Mouse (Mus musculus) heart, embryonic 16.5 days (tissue): ENCODE measurements around the gene Oxsr1. TPM values are rescaled to one million over a fixed set of nuclear protein-coding genes. Genes with fewer than 3 reads are reported as not detected.

ENCODE experiments used
- ATAC-seq: fragments of 200-750 bp; cut with Nextera tagmentation; replicated peaks from 2 replicates; pipeline ENCODE4 v1.8.0; 2017; ENCODE audit warnings: moderate number of reproducible peaks; ENCODE audit not compliant: insufficient read depth, low FRiP score; ENCODE audit errors: extremely low read depth
- H3K27ac ChIP-seq: fragments of 300-500 bp; sonication (generic); 2 replicates; pipeline ENCODE4 v1.5.1; 2014; ENCODE audit warnings: mild to moderate bottlenecking, low read length, control low read depth, moderate library complexity
- H3K27me3 ChIP-seq: fragments of 300-500 bp; sonication (generic); 2 replicates; pipeline ENCODE4 v1.6.1; 2014; ENCODE audit warnings: low read length, mixed read lengths; ENCODE audit not compliant: control insufficient read depth, insufficient read depth
- H3K36me3 ChIP-seq: fragments of 300-500 bp; sonication (generic); 2 replicates; pipeline ENCODE4 v1.6.1; 2014; ENCODE audit not compliant: control insufficient read depth, insufficient read depth
- H3K4me1 ChIP-seq: fragments of 300-500 bp; sonication (generic); 2 replicates; pipeline ENCODE4 v1.6.1; 2014; ENCODE audit warnings: low read length, mixed read lengths; ENCODE audit not compliant: control insufficient read depth, insufficient read depth
- H3K4me2 ChIP-seq: fragments of 300-500 bp; sonication (generic); 2 replicates; pipeline ENCODE4 v1.6.1; 2014; ENCODE audit warnings: low read depth, mild to moderate bottlenecking, control low read depth, low read length
- H3K4me3 ChIP-seq: fragments of 300-500 bp; sonication (generic); 2 replicates; pipeline ENCODE4 v1.5.1; 2014; ENCODE audit warnings: mild to moderate bottlenecking, control low read depth, low read length
- H3K9ac ChIP-seq: fragments of 300-500 bp; sonication (generic); 2 replicates; pipeline ENCODE4 v1.6.1; 2014; ENCODE audit warnings: low read length, control low read depth
- H3K9me3 ChIP-seq: fragments of 300-500 bp; sonication (generic); replicated peaks from 2 replicates; pipeline ENCODE4 v1.6.1; 2016; ENCODE audit warnings: low read length; ENCODE audit not compliant: control insufficient read depth
- WGBS: fragments of 180-500 bp; shearing (Covaris S2); extraction: QIAGEN DNeasy Blood & Tissue Kit; methylation state at CpG from one replicate; pipeline ENCODE4 v1.1.7; 2014; 5-methylcytosine and 5-hydroxymethylcytosine counted together
- polyA plus RNA-seq: library from polyadenylated mRNA; unstranded; fragments of >200 nt; fragmentation: Nextera tagmentation; extraction: Ambion mirVana; gene quantifications from 2 replicates; pipeline ENCODE4 v1.2.1, GENCODE M21; 2015

Gene Oxsr1
- polyA plus RNA-seq, 1 experiment from 2014 or later: 8.3 TPM

- no peak for ATAC-seq
- Histone ChIP-seq H3K36me3 (peaks cover 5% of the 10 kb centered on the region), H3K4me3 (no peak overlapping the region), H3K27me3 (no peaks in the 10 kb centered on the region), H3K4me1 (0 out of 2 replicates have a peak, but pooled peaks cover 3% of the 10 kb centered on the region), H3K9ac (no peak overlapping the region), H3K9me3 (no peaks in the 10 kb centered on the region), H3K4me2 (no peak overlapping the region), H3K27ac (no peak overlapping the region)
- WGBS: 77% methylated on average over 6 of the region's 6 CpGs
Observed at GRCm38 (mm10) chr9:119355943-119356342, 33.7 kb upstream of the Oxsr1 start.

GRCm38 (mm10) chr9:119353926-119354325, 31.7 kb upstream of the Oxsr1 start:
- Histone ChIP-seq H3K27ac (no peak overlapping the region), H3K4me3 (no peak overlapping the region), H3K9me3 (no peaks in the 10 kb centered on the region), H3K4me2 (no peak overlapping the region), H3K4me1 (0 out of 2 replicates have a peak, but pooled peaks cover 3% of the 10 kb centered on the region), H3K9ac (no peak overlapping the region), H3K36me3 (peaks cover 13% of the 10 kb centered on the region), H3K27me3 (no peaks in the 10 kb centered on the region)
- no peak for ATAC-seq
- 78% methylated on average over 6 of the region's 6 CpGs for WGBS

GRCm38 (mm10) chr9:119352060-119352459, 29.8 kb upstream of the Oxsr1 start:
- Histone ChIP-seq H3K36me3 (peaks cover 13% of the 10 kb centered on the region), H3K9me3 (no peaks in the 10 kb centered on the region), H3K4me1 (no peaks in the 10 kb centered on the region), H3K27ac (no peak overlapping the region), H3K9ac (no peak overlapping the region), H3K4me2 (no peak overlapping the region), H3K4me3 (no peak overlapping the region), H3K27me3 (no peaks in the 10 kb centered on the region)
- WGBS: 27% methylated on average over 4 of the region's 4 CpGs
- peak; percentile 82 for ATAC-seq

GRCm38 (mm10) chr9:119350947-119351705, 28.9 kb upstream of the Oxsr1 start:
- Histone ChIP-seq H3K4me1 (no peaks in the 10 kb centered on the region), H3K9me3 (no peaks in the 10 kb centered on the region), H3K4me3 (no peak overlapping the region), H3K36me3 (peaks cover 17% of the 10 kb centered on the region), H3K9ac (no peak overlapping the region), H3K27ac (no peak overlapping the region), H3K27me3 (no peaks in the 10 kb centered on the region), H3K4me2 (no peak overlapping the region)
- WGBS: 86% methylated on average over 10 of the region's 10 CpGs
- no peak for ATAC-seq

- H3K27ac ChIP-seq: no peak overlapping the region
- H3K9ac ChIP-seq: no peak overlapping the region
- H3K27me3 ChIP-seq: no peaks in the 10 kb centered on the region
- H3K4me1 ChIP-seq: no peaks in the 10 kb centered on the region
- no peak for ATAC-seq
- no peak overlapping the region for H3K4me2 ChIP-seq
- no peaks in the 10 kb centered on the region for H3K9me3 ChIP-seq
- WGBS: 92% methylated on average over 3 of the region's 3 CpGs
- no peak overlapping the region for H3K4me3 ChIP-seq
- H3K36me3 ChIP-seq: peaks cover 18% of the 10 kb centered on the region
Observed at GRCm38 (mm10) chr9:119350531-119350930, 28.3 kb upstream of the Oxsr1 start.

- Histone ChIP-seq H3K9ac (no peak overlapping the region), H3K27me3 (no peaks in the 10 kb centered on the region), H3K4me3 (no peak overlapping the region), H3K36me3 (peaks cover 16% of the 10 kb centered on the region), H3K27ac (no peak overlapping the region), H3K4me1 (peaks cover 9% of the 10 kb centered on the region), H3K4me2 (no peak overlapping the region), H3K9me3 (no peaks in the 10 kb centered on the region)
- ATAC-seq: no peak
- 82% methylated on average over 8 of the region's 8 CpGs for WGBS
Observed at GRCm38 (mm10) chr9:119346376-119346775, 24.1 kb upstream of the Oxsr1 start.

- H3K4me2 ChIP-seq: no peak overlapping the region
- no peak for ATAC-seq
- no peak overlapping the region for H3K27ac ChIP-seq
- H3K9me3 ChIP-seq: no peaks in the 10 kb centered on the region
- H3K9ac ChIP-seq: no peak overlapping the region; the same call in 1 of the 2 replicates
- H3K4me1 ChIP-seq: peaks cover 20% of the 10 kb centered on the region
- peaks cover 5% of the 10 kb centered on the region; the same call in 1 of the 2 replicates for H3K36me3 ChIP-seq
- 86% methylated on average over 7 of the region's 7 CpGs for WGBS
- H3K4me3 ChIP-seq: no peak overlapping the region
- no peaks in the 10 kb centered on the region for H3K27me3 ChIP-seq
Observed at GRCm38 (mm10) chr9:119342728-119343127, 20.5 kb upstream of the Oxsr1 start.

- Histone ChIP-seq H3K27me3 (no peaks in the 10 kb centered on the region), H3K27ac (peak within 1 kb of the TSS; percentile 92)
- WGBS: under 1% methylated on average over 65 of the region's 68 CpGs
Observed at GRCm38 (mm10) chr9:119340909-119341816, 18.9 kb upstream of the Oxsr1 start, which contains the start of gene Myd88. Myd88 (minus strand) TSS chr9:119341411.

GRCm38 (mm10) chr9:119340212-119340580, 18.0 kb upstream of the Oxsr1 start:
- H3K9me3 ChIP-seq: no peaks in the 10 kb centered on the region
- ATAC-seq: no peak
- peak overlapping the region; percentile 92 for H3K9ac ChIP-seq
- H3K27ac ChIP-seq: peak overlapping the region; percentile 92
- peak overlapping the region; percentile 90 for H3K4me2 ChIP-seq
- H3K4me3 ChIP-seq: peak overlapping the region; percentile 83
- no peaks in the 10 kb centered on the region for H3K36me3 ChIP-seq
- 4% methylated on average over 8 of the region's 8 CpGs for WGBS
- H3K27me3 ChIP-seq: no peaks in the 10 kb centered on the region
- H3K4me1 ChIP-seq: peaks cover 20% of the 10 kb centered on the region

More at GRCm38 (mm10) chr9:119340909-119341816, 18.9 kb upstream of the Oxsr1 start, which contains the start of gene Myd88:
- Histone ChIP-seq H3K9me3 (no peaks in the 10 kb centered on the region), H3K9ac (peak within 1 kb of the TSS; percentile 92), H3K4me2 (peak within 1 kb of the TSS; percentile 90), H3K4me3 (peak within 1 kb of the TSS; percentile 83), H3K4me1 (peaks cover 20% of the 10 kb centered on the region), H3K36me3 (peaks cover under 1% of the 10 kb centered on the region; the same call in 1 of the 2 replicates)
- ATAC-seq: peak; percentile 98
